ENCODE assay signal across 30 mouse cellular contexts in genomic region chr19:6625574-6625973, GRCm38 (mm10).
"Had no signal": no experiment of that assay in that cellular context is flagged by ENCODE, and none has a peak within 500 bp of the region (broad histone marks: within the 10 kb centered on the region; RNA-seq: fewer than 3 reads in every experiment).

No protein-coding gene starts in this region.

- H3K4me2 ChIP-seq: limb, embryonic 12.5 days; limb, embryonic 13.5 days; limb, embryonic 15.5 days; liver, embryonic 11.5 days; liver, embryonic 12.5 days; liver, embryonic 13.5 days; liver, embryonic 15.5 days; lung, embryonic 14.5 days; lung, embryonic 15.5 days; midbrain, embryonic 11.5 days; midbrain, embryonic 12.5 days; midbrain, embryonic 13.5 days; midbrain, embryonic 15.5 days had no signal

- H3K9me3 ChIP-seq: limb, embryonic 10.5 days; limb, embryonic 15.5 days; liver, embryonic 12.5 days; liver, embryonic 13.5 days; liver, embryonic 15.5 days; lung, embryonic 15.5 days; midbrain, embryonic 10.5 days; midbrain, embryonic 13.5 days; midbrain, embryonic 15.5 days had no signal

- H3K27me3 ChIP-seq: limb, embryonic 15.5 days; liver, embryonic 13.5 days; liver, embryonic 15.5 days; lung, embryonic 15.5 days; midbrain, embryonic 12.5 days; midbrain, embryonic 13.5 days; midbrain, embryonic 15.5 days had no signal

- ATAC-seq: liver, embryonic 12.5 days; liver, postnatal 0 days; lung, postnatal 0 days; midbrain, embryonic 13.5 days; midbrain, embryonic 15.5 days; midbrain, embryonic 16.5 days had no signal

- H3K27ac ChIP-seq: limb, embryonic 10.5 days; limb, embryonic 12.5 days; limb, embryonic 13.5 days; limb, embryonic 15.5 days; liver, embryonic 12.5 days; liver, embryonic 13.5 days; liver, embryonic 14.5 days; liver, embryonic 15.5 days; lung, embryonic 15.5 days; macrophage; midbrain, embryonic 10.5 days; midbrain, embryonic 12.5 days; midbrain, embryonic 13.5 days; midbrain, embryonic 15.5 days had no signal

- H3K9ac ChIP-seq: limb, embryonic 12.5 days; limb, embryonic 13.5 days; limb, embryonic 15.5 days; liver, embryonic 12.5 days; liver, embryonic 13.5 days; liver, embryonic 14.5 days; liver, embryonic 15.5 days; liver, postnatal 0 days; lung, embryonic 14.5 days; lung, embryonic 15.5 days; midbrain, embryonic 12.5 days; midbrain, embryonic 13.5 days; midbrain, embryonic 15.5 days had no signal

- DNase-seq: left cerebral cortex, postnatal 4 days; liver; liver, embryonic 13.5 days; liver, postnatal 0 days; lung, adult 18-20 months; lung, adult 2 months; lung, embryonic 14.5 days; lung, postnatal 10 days; lung, postnatal 14 days; lung, postnatal 36 days; midbrain, embryonic 14.5 days had no signal

- H3K36me3 ChIP-seq: limb, embryonic 10.5 days; limb, embryonic 12.5 days; limb, embryonic 13.5 days; limb, embryonic 15.5 days; liver, embryonic 12.5 days; liver, embryonic 13.5 days; liver, embryonic 15.5 days; lung, embryonic 15.5 days; midbrain, embryonic 10.5 days; midbrain, embryonic 12.5 days; midbrain, embryonic 13.5 days; midbrain, embryonic 15.5 days had no signal

- H3K4me3 ChIP-seq: limb, embryonic 10.5 days; limb, embryonic 12.5 days; limb, embryonic 13.5 days; limb, embryonic 15.5 days; liver, embryonic 12.5 days; liver, embryonic 13.5 days; liver, embryonic 15.5 days; lung, embryonic 15.5 days; megakaryocyte, embryonic 14.5 days; midbrain, embryonic 10.5 days; midbrain, embryonic 12.5 days; midbrain, embryonic 13.5 days; midbrain, embryonic 15.5 days; myocyte had no signal

- H3K4me1 ChIP-seq: limb, embryonic 10.5 days; limb, embryonic 12.5 days; limb, embryonic 13.5 days; limb, embryonic 15.5 days; liver, embryonic 12.5 days; liver, embryonic 13.5 days; liver, embryonic 15.5 days; lung, embryonic 15.5 days; midbrain, embryonic 12.5 days; midbrain, embryonic 13.5 days; midbrain, embryonic 15.5 days had no signal
